Mouse (Mus musculus): ENCODE measurements around the gene Cbx5.
"Not testable (repeated sequence)": the region's sequence is repeated elsewhere in the genome, so short reads cannot be mapped to it uniquely, and the experiment has no call there.

The Cbx5 gene

GRCm38 (mm10) chr15:103239685-103240159, at the start of gene Cbx5:
TSS of gene Cbx5 (minus strand) at chr15:103239816.
- peak; percentile 97 for DNase-seq (ENCODE audit: low spot score)

GRCm38 (mm10) chr15:103285778-103286417, 46.3 kb upstream of the Cbx5 start:
- DNase-seq (ENCODE audit: low spot score): peak; percentile 46

DNA sequence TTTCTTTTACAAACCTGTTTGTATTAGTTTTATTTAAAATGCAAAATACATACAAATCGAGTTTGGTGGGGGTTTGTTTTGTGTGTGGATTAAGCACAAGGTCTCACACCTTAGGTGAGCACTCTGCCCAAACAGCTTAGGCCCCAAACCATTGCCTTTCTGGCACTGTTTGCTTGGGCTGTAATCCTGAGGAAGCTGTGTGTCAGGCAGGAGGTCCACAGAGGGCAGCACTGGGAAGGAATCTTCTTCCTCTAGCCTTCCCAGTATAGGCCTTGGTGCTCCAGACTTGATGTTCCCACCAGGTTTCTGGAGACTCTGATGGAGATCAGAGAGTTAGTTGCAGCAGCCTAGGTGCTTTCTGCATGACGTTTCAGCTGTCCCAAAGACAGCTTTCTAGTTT, 45.0 kb upstream of the Cbx5 start:
- DNase-seq (ENCODE audit: low spot score): no peak

GRCm38 (mm10) chr15:103284066-103284465, 44.5 kb upstream of the Cbx5 start:
- no peak for DNase-seq (ENCODE audit: low spot score)

DNA sequence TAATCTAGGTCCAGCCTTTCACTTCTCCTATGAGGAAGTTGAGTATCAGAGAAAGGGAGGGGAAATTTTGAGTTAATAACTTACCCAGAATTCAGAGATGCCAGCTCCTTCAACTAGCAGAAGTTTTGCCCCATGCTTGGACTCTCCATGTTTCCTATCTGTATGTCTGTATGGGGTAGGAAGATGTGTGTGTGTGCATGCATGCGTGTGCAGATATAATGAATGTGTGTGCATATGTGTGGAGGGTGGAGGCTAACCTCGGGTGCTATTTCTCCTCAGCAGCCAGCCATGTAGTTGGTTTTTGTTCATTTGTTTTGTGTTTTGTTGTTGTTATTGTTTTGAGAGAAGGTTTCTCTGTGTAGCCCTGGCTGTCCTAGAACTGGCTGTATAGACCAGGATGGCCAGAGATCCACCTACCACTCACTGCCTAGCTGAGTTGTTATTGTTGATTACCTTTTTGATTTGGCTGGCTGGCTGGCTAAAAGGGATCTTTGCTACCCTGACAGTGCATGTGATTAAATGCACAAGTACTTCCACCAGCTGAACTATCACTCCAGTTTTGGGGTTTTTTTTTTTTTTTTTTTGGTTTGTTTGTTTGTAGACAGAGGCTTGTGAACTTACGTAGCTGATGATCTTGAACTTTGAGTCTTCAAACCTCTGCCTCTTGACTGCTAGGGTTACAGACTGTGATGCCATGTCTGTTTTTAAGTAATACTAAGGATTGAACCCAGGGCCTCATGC, 42.0 kb upstream of the Cbx5 start:
- no peak for DNase-seq (ENCODE audit: low spot score)

GRCm38 (mm10) chr15:103280817-103281464, 41.3 kb upstream of the Cbx5 start:
- DNase-seq (ENCODE audit: low spot score): no peak

DNA sequence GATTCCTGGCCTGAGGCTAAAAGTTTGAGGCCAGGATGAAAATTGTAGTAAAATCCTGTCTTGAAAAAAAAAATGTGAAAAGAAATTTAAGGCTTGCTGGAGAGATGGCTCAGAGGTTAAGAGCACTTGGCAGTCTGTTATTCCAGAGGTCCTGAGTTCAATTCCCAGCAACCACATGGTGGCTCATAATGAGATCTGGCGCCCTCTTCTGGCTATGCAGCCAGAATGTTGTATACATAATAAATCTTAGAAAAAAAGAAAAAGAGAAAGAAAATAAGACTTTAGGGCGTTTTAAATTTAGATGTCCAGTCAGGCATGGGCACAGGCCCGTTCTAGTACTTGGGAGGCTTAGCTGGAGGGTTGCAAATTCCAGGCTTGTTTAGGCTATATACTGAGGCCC, 40.1 kb upstream of the Cbx5 start:
- no peak for DNase-seq (ENCODE audit: low spot score)

GRCm38 (mm10) chr15:103277949-103278348, 38.3 kb upstream of the Cbx5 start:
- DNase-seq (ENCODE audit: low spot score): no peak

GRCm38 (mm10) chr15:103275943-103276342, 36.3 kb upstream of the Cbx5 start:
- DNase-seq (ENCODE audit: low spot score): not testable (repeated sequence)

GRCm38 (mm10) chr15:103272419-103273279, 33.0 kb upstream of the Cbx5 start, which contains the start of gene Copz1:
TSS of gene Copz1 (plus strand) at chr15:103272714.
- DNase-seq (ENCODE audit: low spot score): peak; percentile 90

GRCm38 (mm10) chr15:103268903-103269302, 29.3 kb upstream of the Cbx5 start:
- DNase-seq (ENCODE audit: low spot score): no peak

- no peak for DNase-seq (ENCODE audit: low spot score)
These were observed 25.2 kb upstream of the Cbx5 start for GRCm38 (mm10) chr15:103264794-103265193.

GRCm38 (mm10) chr15:103259989-103260388, 20.4 kb upstream of the Cbx5 start:
- DNase-seq (ENCODE audit: low spot score): no peak

- no peak for DNase-seq (ENCODE audit: low spot score)
These were observed 19.5 kb upstream of the Cbx5 start for GRCm38 (mm10) chr15:103259162-103259561.

- peak; percentile 62 for DNase-seq (ENCODE audit: low spot score)
These were observed 18.4 kb upstream of the Cbx5 start, which contains the start of gene Nfe2 for GRCm38 (mm10) chr15:103257790-103258728. TSS of gene Nfe2 (minus strand) at chr15:103258403.

GRCm38 (mm10) chr15:103256210-103256986, 16.8 kb upstream of the Cbx5 start:
- no peak for DNase-seq (ENCODE audit: low spot score)

DNA sequence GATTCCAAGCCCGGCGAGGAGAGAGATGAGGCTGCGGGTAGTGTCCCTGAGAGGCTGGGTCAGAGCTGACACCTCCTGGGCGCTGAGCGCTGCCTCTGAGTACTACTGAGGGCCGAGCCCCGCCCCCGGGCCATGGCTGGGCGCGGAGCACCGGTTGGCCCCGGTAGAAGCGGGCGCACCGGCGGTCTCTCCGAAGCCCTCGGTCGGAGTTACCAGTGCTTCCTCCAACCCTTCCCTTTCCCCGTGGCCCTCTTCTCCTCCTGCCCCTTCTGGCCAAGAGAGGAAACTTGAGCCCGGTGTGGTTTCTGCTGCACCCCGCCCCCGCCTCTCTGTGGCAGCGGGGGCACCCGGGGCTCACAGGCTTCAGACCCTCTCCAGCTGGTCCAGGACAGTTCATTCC, 15.6 kb upstream of the Cbx5 start:
- peak; percentile 51 for DNase-seq (ENCODE audit: low spot score)

- DNase-seq (ENCODE audit: low spot score): no peak
These were observed 13.7 kb upstream of the Cbx5 start for GRCm38 (mm10) chr15:103253352-103253751.

DNA sequence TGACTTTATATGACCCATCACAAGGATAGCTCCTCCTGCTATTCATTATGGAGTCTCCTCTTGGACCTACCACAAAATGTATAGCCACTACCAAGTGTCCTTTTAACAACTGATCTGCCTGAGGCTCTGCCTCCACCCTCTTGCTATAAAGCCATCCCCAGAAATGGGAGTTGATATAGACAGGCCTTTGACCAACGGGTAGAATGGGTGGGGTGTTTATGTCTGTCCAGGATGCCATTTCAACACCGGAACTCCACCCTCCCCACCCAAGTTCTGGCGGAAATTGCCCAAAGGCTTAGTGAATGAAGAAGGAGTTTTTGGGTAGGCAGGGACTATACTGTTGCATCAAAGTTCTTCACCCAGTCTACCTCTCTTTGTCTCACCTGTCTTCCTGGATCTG, 13.0 kb upstream of the Cbx5 start:
- no peak for DNase-seq (ENCODE audit: low spot score)

DNA sequence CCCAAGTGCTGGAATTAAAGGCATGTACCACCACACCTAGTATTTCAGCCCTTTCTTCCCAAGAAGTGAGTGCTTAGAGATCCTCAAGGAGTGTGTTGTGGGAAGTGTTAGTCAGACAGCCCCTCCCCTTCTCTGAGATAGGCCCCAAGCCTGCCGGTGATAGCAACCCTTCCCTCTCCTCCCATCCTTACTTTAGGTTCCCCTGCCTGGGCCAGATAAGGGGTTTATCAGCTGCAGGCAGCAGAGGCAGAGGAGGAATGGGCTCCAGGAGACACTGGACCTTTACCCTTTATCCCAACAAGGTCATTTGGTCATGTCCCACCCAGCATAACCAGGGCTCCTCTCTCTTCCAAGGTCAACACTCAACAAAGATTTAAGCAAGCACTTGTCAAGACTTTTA, 12.0 kb upstream of the Cbx5 start:
- DNase-seq (ENCODE audit: low spot score): no peak

Data from ovary, postnatal 36 days (tissue).